Mouse (Mus musculus) Patski (cell line): ENCODE measurements around the gene Usf2. TPM values are rescaled to one million over a fixed set of nuclear protein-coding genes. Genes with fewer than 3 reads are reported as not detected.
"Not testable (repeated sequence)": the region's sequence is repeated elsewhere in the genome, so short reads cannot be mapped to it uniquely, and the experiment has no call there.

Source experiments
- ATAC-seq: fragments of 100-300 bp; one replicate; pipeline ENCODE4 v1.8.0; 2021
- CTCF ChIA-PET: fragments of 350-600 bp; sonication (Branson Sonifier 250); formaldehyde crosslinking; loops from one replicate; lab custom pipeline; 2022; ENCODE audit warnings: inconsistent platforms; lab: Charles Lee
- POLR2A ChIA-PET: fragments of 350-600 bp; sonication (Branson Sonifier 250); formaldehyde crosslinking; loops from one replicate; lab custom pipeline; 2022; ENCODE audit warnings: antibody characterized with exemption, inconsistent platforms; lab: Charles Lee
- DNase-seq: peaks from one replicate; pipeline ENCODE4 v3.0.0-alpha.2; 2011; ENCODE audit warnings: low read depth, low spot score
- H3K27me3 ChIP-seq: fragments of 371-371 bp; one replicate; pipeline ENCODE4 v1.5.1; 2021
- CTCF ChIP-seq: fragments of 100-300 bp; IDR thresholded peaks from one replicate; pipeline ENCODE4 v1.5.1; 2021
- in situ Hi-C: fragments of 300-500 bp; cut with MboI; formaldehyde crosslinking; loops from 3 replicates; pipeline ENCODE4 v1.11.1; 2018; ENCODE audit warnings: low pct_unique_long_range_greater_than_20kb, mixed read lengths
- polyA plus RNA-seq: library from polyadenylated mRNA; unstranded; gene quantifications from one replicate; pipeline ENCODE4 v1.2.3, GENCODE M21; 2021

The Usf2 gene
- polyA plus RNA-seq, 1 experiment from 2014 or later = 114 TPM

- ATAC-seq = no peak
- no peaks in the 10 kb centered on the region for H3K27me3 ChIP-seq
- no peak for DNase-seq
- CTCF ChIA-PET = no interaction called here
- TF ChIP-seq CTCF = no peak
- POLR2A ChIA-PET = no interaction called here
- in situ Hi-C loops = no loop called here
Observed at GRCm38 (mm10) chr7:30958109-30958865, 1.7 kb upstream of the Usf2 start.

- no peaks in the 10 kb centered on the region for H3K27me3 ChIP-seq
- in situ Hi-C loops = no loop called here
- ATAC-seq (peak; percentile 19), DNase-seq (no peak)
- ChIA-PET POLR2A (interaction anchor here (0.6 to 1.0 kb wide), 5 partner anchors 8 to 1934 kb away, joined by 3 to 6 read pairs (median 3); no protein-coding TSS in a partner anchor), CTCF (no interaction called here)
- TF ChIP-seq CTCF = no peak
Observed at GRCm38 (mm10) chr7:30957367-30957783, 772 bp upstream of the Usf2 start.

GRCm38 (mm10) chr7:30956357-30956751 is 249 bp downstream of the Usf2 start:
- CTCF ChIA-PET = interaction anchor here (0.6 kb wide), 1 partner anchor 9 kb away, joined by 3 read pairs; no protein-coding TSS in a partner anchor

GRCm38 (mm10) chr7:30955584-30956356 is 833 bp downstream of the Usf2 start:
- ChIA-PET CTCF (interaction anchor here (0.6 to 1.2 kb wide), 3 partner anchors 8 to 112 kb away, joined by 3 read pairs; no protein-coding TSS in a partner anchor), POLR2A (interaction anchor here (0.9 kb wide), 1 partner anchor 10 kb away, joined by 3 read pairs; no protein-coding TSS in a partner anchor)
- H3K27me3 ChIP-seq = no peaks in the 10 kb centered on the region
- ATAC-seq (peak; percentile 81), DNase-seq (no peak)
- no peak for TF ChIP-seq CTCF
- in situ Hi-C loops = no loop called here

More at GRCm38 (mm10) chr7:30956357-30956751, 249 bp downstream of the Usf2 start:
- POLR2A ChIA-PET = interaction anchor here (0.6 to 1.0 kb wide), 5 partner anchors 11 to 360 kb away, joined by 3 to 6 read pairs (median 4); partner anchors contain the start of gene Lsr
- TF ChIP-seq CTCF = no peak
- H3K27me3 ChIP-seq = no peaks in the 10 kb centered on the region
- DNase-seq (no peak), ATAC-seq (peak; percentile 2)
- in situ Hi-C loops = no loop called here

- CTCF ChIA-PET = interaction anchor here (0.8 to 1.2 kb wide), 2 partner anchors 25 to 111 kb away, joined by 3 read pairs; no protein-coding TSS in a partner anchor
- no peak for DNase-seq
- POLR2A ChIA-PET = no interaction called here
Observed at GRCm38 (mm10) chr7:30954971-30955520, 1.6 kb downstream of the Usf2 start.

GRCm38 (mm10) chr7:30954036-30954435 is 2.6 kb downstream of the Usf2 start:
- CTCF ChIA-PET = no interaction called here
- POLR2A ChIA-PET = no interaction called here
- in situ Hi-C loops = no loop called here
- ATAC-seq = no peak
- H3K27me3 ChIP-seq = no peaks in the 10 kb centered on the region
- TF ChIP-seq CTCF = no peak
- DNase-seq = no peak

More at GRCm38 (mm10) chr7:30954971-30955520, 1.6 kb downstream of the Usf2 start:
- no peak for ATAC-seq
- in situ Hi-C loops = no loop called here
- no peaks in the 10 kb centered on the region for H3K27me3 ChIP-seq
- no peak for TF ChIP-seq CTCF

- CTCF ChIA-PET = no interaction called here
- POLR2A ChIA-PET = no interaction called here
- ATAC-seq (no peak), DNase-seq (no peak)
- in situ Hi-C loops = no loop called here
- H3K27me3 ChIP-seq = no peaks in the 10 kb centered on the region
- no peak for TF ChIP-seq CTCF
Observed at GRCm38 (mm10) chr7:30953459-30953858, 3.1 kb downstream of the Usf2 start.

GRCm38 (mm10) chr7:30952441-30953265 is 4.0 kb downstream of the Usf2 start:
- CTCF ChIA-PET = no interaction called here
- no peak for ATAC-seq
- POLR2A ChIA-PET = interaction anchor here (0.7 kb wide), 1 partner anchor 288 kb away, joined by 3 read pairs; the partner anchor contains the start of gene Haus5
- in situ Hi-C loops = no loop called here
- no peaks in the 10 kb centered on the region for H3K27me3 ChIP-seq
- TF ChIP-seq CTCF = no peak
- no peak for DNase-seq

- H3K27me3 ChIP-seq, POLR2A ChIA-PET, DNase-seq, in situ Hi-C loops, CTCF ChIA-PET, ATAC-seq: not testable (repeated sequence)
Observed at GRCm38 (mm10) chr7:30949902-30950301, 6.7 kb downstream of the Usf2 start.

GRCm38 (mm10) chr7:30945876-30946275 is 10.7 kb downstream of the Usf2 start:
- ATAC-seq (no peak), DNase-seq (no peak)
- in situ Hi-C loops = no loop called here
- ChIA-PET CTCF (no interaction called here), POLR2A (interaction anchor here (1.0 kb wide), 1 partner anchor 10 kb away, joined by 3 read pairs; no protein-coding TSS in a partner anchor)
- no peaks in the 10 kb centered on the region for H3K27me3 ChIP-seq
- no peak for TF ChIP-seq CTCF

GRCm38 (mm10) chr7:30945466-30945865 is 11.1 kb downstream of the Usf2 start:
- H3K27me3 ChIP-seq, in situ Hi-C loops, ATAC-seq, CTCF ChIA-PET, DNase-seq: not testable (repeated sequence)
- POLR2A ChIA-PET = interaction anchor here (1.0 kb wide), 1 partner anchor 10 kb away, joined by 3 read pairs; no protein-coding TSS in a partner anchor

- CTCF ChIA-PET = not testable (repeated sequence)
Observed at GRCm38 (mm10) chr7:30944706-30945105, 11.9 kb downstream of the Usf2 start.

More at GRCm38 (mm10) chr7:30944706-30945105, 11.9 kb downstream of the Usf2 start:
- ATAC-seq, in situ Hi-C loops, DNase-seq, H3K27me3 ChIP-seq: not testable (repeated sequence)
- POLR2A ChIA-PET = interaction anchor here (0.9 kb wide), 1 partner anchor 20 kb away, joined by 4 read pairs; the partner anchor contains the start of gene Hamp2
